Mouse (Mus musculus) brain, adult 2 months (tissue): ENCODE data around the gene Xpo4.

ENCODE experiments used
- DNase-seq: peaks from one replicate; pipeline ENCODE4 v3.0.0; 2011; ENCODE audit warnings: low read depth, low spot score

Gene Xpo4

GRCm38 (mm10) chr14:57609816-57610329 lies 55.4 kb downstream of the Xpo4 start:
- DNase-seq: peak; percentile 31

- peak; percentile 91 for DNase-seq
Observed at GRCm38 (mm10) chr14:57607500-57607899, 57.7 kb downstream of the Xpo4 start.

- no peak for DNase-seq
Observed at GRCm38 (mm10) chr14:57606663-57607365, 58.4 kb downstream of the Xpo4 start.

GRCm38 (mm10) chr14:57593279-57593678 lies 72.0 kb downstream of the Xpo4 start:
- DNase-seq: no peak

GRCm38 (mm10) chr14:57591830-57592229 lies 73.4 kb downstream of the Xpo4 start:
- DNase-seq: no peak

- no peak for DNase-seq
Observed at GRCm38 (mm10) chr14:57576364-57577060, 88.7 kb downstream of the Xpo4 start.

GRCm38 (mm10) chr14:57574792-57575587 lies 90.2 kb downstream of the Xpo4 start:
- DNase-seq: peak; percentile 15

- peak; percentile 98 for DNase-seq
Observed at GRCm38 (mm10) chr14:57571155-57572133, 93.8 kb downstream of the Xpo4 start, which contains the start of gene Eef1akmt1. Gene Eef1akmt1 (minus strand): TSS chr14:57571612.

- DNase-seq: peak; percentile 36
Observed at GRCm38 (mm10) chr14:57565626-57566025, 99.6 kb downstream of the Xpo4 start.

GRCm38 (mm10) chr14:57556922-57557321 lies 108.3 kb downstream of the Xpo4 start:
- DNase-seq: no peak

- DNase-seq: peak; percentile 34
Observed at GRCm38 (mm10) chr14:57555471-57556070, 109.7 kb downstream of the Xpo4 start.

GRCm38 (mm10) chr14:57554434-57554833 lies 110.8 kb downstream of the Xpo4 start:
- no peak for DNase-seq

- peak; percentile 54 for DNase-seq
Observed at GRCm38 (mm10) chr14:57552945-57553344, 112.3 kb downstream of the Xpo4 start.

- no peak for DNase-seq
Observed at GRCm38 (mm10) chr14:57547062-57547461, 118.2 kb downstream of the Xpo4 start.

- no peak for DNase-seq
Observed at GRCm38 (mm10) chr14:57546557-57547021, 118.6 kb downstream of the Xpo4 start.

- DNase-seq: no peak
Observed at GRCm38 (mm10) chr14:57546131-57546530, 119.1 kb downstream of the Xpo4 start.

GRCm38 (mm10) chr14:57545526-57545925 lies 119.7 kb downstream of the Xpo4 start:
- DNase-seq: no peak

- no peak for DNase-seq
Observed at GRCm38 (mm10) chr14:57543420-57544039, 121.7 kb downstream of the Xpo4 start.

- no peak for DNase-seq
Observed at GRCm38 (mm10) chr14:57542231-57542630, 123.0 kb downstream of the Xpo4 start.

- DNase-seq: peak; percentile 84
Observed at GRCm38 (mm10) chr14:57540683-57541082, 124.5 kb downstream of the Xpo4 start.
